Mouse (Mus musculus): Measurements from ENCODE around the gene Aph1c. TPM values are rescaled to one million over a fixed set of nuclear protein-coding genes. Genes with fewer than 3 reads are reported as not detected.
A peak's percentile ranks its signal among the peaks of the same experiment; 100 is the strongest.
"Not testable (repeated sequence)": the region's sequence is repeated elsewhere in the genome, so short reads cannot be mapped to it uniquely, and the experiment has no call there.

The Aph1c gene
- polyA plus RNA-seq (2015; fragmentation: Nextera tagmentation; extraction: Ambion mirVana) = 2.7 and 3.9 TPM in 2 replicates

GRCm38 (mm10) chr9:66834318-66835096 lies at the start of gene Aph1c:
Gene Aph1c (minus strand): TSS chr9:66834726.
- H3K9ac ChIP-seq = peak within 1 kb of the TSS; percentile 64
- H3K4me1 ChIP-seq = peaks cover 14% of the 10 kb centered on the region
- H3K27ac ChIP-seq = no peak within 1 kb of the TSS; the same call in 1 of the 2 replicates
- WGBS = under 1% methylated on average over 58 of the region's 58 CpGs
- no peaks in the 10 kb centered on the region for H3K36me3 ChIP-seq
- no peaks in the 10 kb centered on the region for H3K9me3 ChIP-seq
- peaks cover 5% of the 10 kb centered on the region; the same call in 1 of the 2 replicates for H3K27me3 ChIP-seq
- H3K4me3 ChIP-seq = peak within 1 kb of the TSS; percentile 66
- peak; percentile 97 for ATAC-seq (ENCODE audit: insufficient number of reproducible peaks, insufficient read depth, low FRiP score, low TSS enrichment, low read depth)
- peak within 1 kb of the TSS; percentile 92 for H3K4me2 ChIP-seq

- H3K4me1 ChIP-seq = peaks cover 29% of the 10 kb centered on the region
Measured at GRCm38 (mm10) chr9:66883500-66883899, 49.0 kb upstream of the Aph1c start.

GRCm38 (mm10) chr9:66882406-66882821 lies 47.9 kb upstream of the Aph1c start:
- WGBS = 35% methylated on average over 8 of the region's 8 CpGs
- Histone ChIP-seq H3K27me3 (no peaks in the 10 kb centered on the region), H3K36me3 (0 out of 2 replicates have a peak, but pooled peaks cover 2% of the 10 kb centered on the region), H3K4me2 (no peak overlapping the region), H3K9ac (no peak overlapping the region), H3K27ac (no peak overlapping the region), H3K4me1 (peaks cover 22% of the 10 kb centered on the region), H3K4me3 (no peak overlapping the region), H3K9me3 (no peaks in the 10 kb centered on the region)
- no peak for ATAC-seq (ENCODE audit: insufficient number of reproducible peaks, insufficient read depth, low FRiP score, low TSS enrichment, low read depth)

More at GRCm38 (mm10) chr9:66883500-66883899, 49.0 kb upstream of the Aph1c start:
- Histone ChIP-seq H3K4me3 (no peak overlapping the region), H3K9ac (no peak overlapping the region), H3K9me3 (no peaks in the 10 kb centered on the region), H3K36me3 (no peaks in the 10 kb centered on the region), H3K27me3 (no peaks in the 10 kb centered on the region), H3K27ac (no peak overlapping the region), H3K4me2 (no peak overlapping the region)
- ATAC-seq (ENCODE audit: insufficient number of reproducible peaks, insufficient read depth, low FRiP score, low TSS enrichment, low read depth) = no peak
- WGBS = 74% methylated on average over 5 of the region's 5 CpGs

- Histone ChIP-seq H3K4me1 (peaks cover 21% of the 10 kb centered on the region), H3K36me3 (0 out of 2 replicates have a peak, but pooled peaks cover 2% of the 10 kb centered on the region), H3K9me3 (no peaks in the 10 kb centered on the region), H3K4me2 (no peak overlapping the region), H3K27ac (no peak overlapping the region), H3K27me3 (no peaks in the 10 kb centered on the region), H3K9ac (no peak overlapping the region), H3K4me3 (no peak overlapping the region)
- WGBS = 67% methylated on average over 3 of the region's 3 CpGs
- ATAC-seq (ENCODE audit: insufficient number of reproducible peaks, insufficient read depth, low FRiP score, low TSS enrichment, low read depth) = no peak
Measured at GRCm38 (mm10) chr9:66881858-66882257, 47.3 kb upstream of the Aph1c start.

- no peak overlapping the region for H3K27ac ChIP-seq
- H3K4me3 ChIP-seq = no peak overlapping the region
- no peaks in the 10 kb centered on the region for H3K27me3 ChIP-seq
- ATAC-seq (ENCODE audit: insufficient number of reproducible peaks, insufficient read depth, low FRiP score, low TSS enrichment, low read depth) = no peak
- 88% methylated on average over 2 of the region's 2 CpGs for WGBS
- peaks cover 17% of the 10 kb centered on the region for H3K4me1 ChIP-seq
- no peaks in the 10 kb centered on the region for H3K9me3 ChIP-seq
- H3K4me2 ChIP-seq = no peak overlapping the region
- H3K9ac ChIP-seq = no peak overlapping the region
- 0 out of 2 replicates have a peak, but pooled peaks cover 2% of the 10 kb centered on the region for H3K36me3 ChIP-seq
Measured at GRCm38 (mm10) chr9:66880752-66881151, 46.2 kb upstream of the Aph1c start.

- no peak overlapping the region for H3K27ac ChIP-seq
- peaks cover 17% of the 10 kb centered on the region for H3K4me1 ChIP-seq
- ATAC-seq (ENCODE audit: insufficient number of reproducible peaks, insufficient read depth, low FRiP score, low TSS enrichment, low read depth) = no peak
- H3K4me2 ChIP-seq = no peak overlapping the region
- no peak overlapping the region for H3K9ac ChIP-seq
- 0 out of 2 replicates have a peak, but pooled peaks cover 9% of the 10 kb centered on the region for H3K36me3 ChIP-seq
- no peaks in the 10 kb centered on the region for H3K27me3 ChIP-seq
- peaks cover 7% of the 10 kb centered on the region; the same call in 1 of the 2 replicates for H3K9me3 ChIP-seq
- H3K4me3 ChIP-seq = no peak overlapping the region
- WGBS = 77% methylated on average over 6 of the region's 6 CpGs
Measured at GRCm38 (mm10) chr9:66879486-66879885, 45.0 kb upstream of the Aph1c start.

GRCm38 (mm10) chr9:66878899-66879298 lies 44.4 kb upstream of the Aph1c start:
- ATAC-seq (ENCODE audit: insufficient number of reproducible peaks, insufficient read depth, low FRiP score, low TSS enrichment, low read depth) = no peak
- Histone ChIP-seq H3K9ac (no peak overlapping the region), H3K4me1 (peaks cover 17% of the 10 kb centered on the region), H3K27ac (no peak overlapping the region), H3K9me3 (peaks cover 7% of the 10 kb centered on the region; the same call in 1 of the 2 replicates), H3K36me3 (0 out of 2 replicates have a peak, but pooled peaks cover 11% of the 10 kb centered on the region), H3K27me3 (no peaks in the 10 kb centered on the region), H3K4me2 (no peak overlapping the region), H3K4me3 (no peak overlapping the region)
- 90% methylated on average over 3 of the region's 3 CpGs for WGBS

- peaks cover 7% of the 10 kb centered on the region; the same call in 1 of the 2 replicates for H3K9me3 ChIP-seq
- no peak overlapping the region for H3K4me3 ChIP-seq
- H3K4me1 ChIP-seq = peaks cover 8% of the 10 kb centered on the region
- H3K27ac ChIP-seq = no peak overlapping the region; the same call in 1 of the 2 replicates
- H3K4me2 ChIP-seq = no peak overlapping the region
- 0 out of 2 replicates have a peak, but pooled peaks cover 11% of the 10 kb centered on the region for H3K36me3 ChIP-seq
- no peak overlapping the region for H3K9ac ChIP-seq
- WGBS = 57% methylated on average over 5 of the region's 5 CpGs
- ATAC-seq (ENCODE audit: insufficient number of reproducible peaks, insufficient read depth, low FRiP score, low TSS enrichment, low read depth) = no peak
- no peaks in the 10 kb centered on the region for H3K27me3 ChIP-seq
Measured at GRCm38 (mm10) chr9:66876577-66876976, 42.1 kb upstream of the Aph1c start.

GRCm38 (mm10) chr9:66874297-66874696 lies 39.8 kb upstream of the Aph1c start:
- Histone ChIP-seq H3K4me3 (no peak overlapping the region), H3K27ac (no peak overlapping the region), H3K9me3 (peaks cover 7% of the 10 kb centered on the region; the same call in 1 of the 2 replicates), H3K4me1 (peaks cover 5% of the 10 kb centered on the region; the same call in 1 of the 2 replicates), H3K9ac (no peak overlapping the region), H3K36me3 (0 out of 2 replicates have a peak, but pooled peaks cover 11% of the 10 kb centered on the region), H3K27me3 (no peaks in the 10 kb centered on the region), H3K4me2 (no peak overlapping the region)
- 96% methylated on average over 5 of the region's 5 CpGs for WGBS
- ATAC-seq (ENCODE audit: insufficient number of reproducible peaks, insufficient read depth, low FRiP score, low TSS enrichment, low read depth) = no peak

GRCm38 (mm10) chr9:66873531-66873930 lies 39.0 kb upstream of the Aph1c start:
- Histone ChIP-seq H3K27me3 (no peaks in the 10 kb centered on the region), H3K9ac (no peak overlapping the region), H3K4me3 (no peak overlapping the region), H3K36me3 (0 out of 2 replicates have a peak, but pooled peaks cover 11% of the 10 kb centered on the region), H3K4me2 (no peak overlapping the region), H3K9me3 (peaks cover 7% of the 10 kb centered on the region; the same call in 1 of the 2 replicates), H3K27ac (no peak overlapping the region), H3K4me1 (peaks cover 5% of the 10 kb centered on the region; the same call in 1 of the 2 replicates)
- ATAC-seq (ENCODE audit: insufficient number of reproducible peaks, insufficient read depth, low FRiP score, low TSS enrichment, low read depth) = no peak

GRCm38 (mm10) chr9:66873009-66873408 lies 38.5 kb upstream of the Aph1c start:
- not testable (repeated sequence) for H3K27ac ChIP-seq; ATAC-seq (ENCODE audit: insufficient number of reproducible peaks, insufficient read depth, low FRiP score, low TSS enrichment, low read depth); H3K4me1 ChIP-seq; H3K36me3 ChIP-seq; H3K4me3 ChIP-seq; H3K27me3 ChIP-seq; H3K9ac ChIP-seq; H3K9me3 ChIP-seq; H3K4me2 ChIP-seq
- WGBS = 76% methylated on average over 2 of the region's 2 CpGs

All from embryonic facial prominence, embryonic 13.5 days (tissue).